Mouse (Mus musculus) kidney, postnatal 14 days (tissue): ENCODE data around the gene Mei1.

ENCODE experiments used
- DNase-seq: peaks from one replicate; pipeline ENCODE4 v3.0.0; 2022; ENCODE audit warnings: mixed read lengths

The Mei1 gene

GRCm38 (mm10) chr15:82069898-82070297, at the start of gene Mei1:
Gene Mei1 (plus strand): TSS chr15:82069996.
- no peak for DNase-seq

GRCm38 (mm10) chr15:82022535-82023088, 47.2 kb upstream of the Mei1 start:
- DNase-seq, result peak; percentile 14

GRCm38 (mm10) chr15:82023965-82024635, 45.7 kb upstream of the Mei1 start:
- no peak for DNase-seq

- DNase-seq, result no peak
Measured at GRCm38 (mm10) chr15:82027276-82027675, 42.5 kb upstream of the Mei1 start.

- DNase-seq, result no peak
Measured at GRCm38 (mm10) chr15:82027726-82028125, 42.1 kb upstream of the Mei1 start.

- DNase-seq, result no peak
Measured at GRCm38 (mm10) chr15:82032386-82032785, 37.4 kb upstream of the Mei1 start.

- DNase-seq, result no peak
Measured at GRCm38 (mm10) chr15:82033762-82034161, 36.0 kb upstream of the Mei1 start, which contains the start of gene Desi1. Gene Desi1 (minus strand): TSS chr15:82033862.

GRCm38 (mm10) chr15:82035904-82036689, 33.7 kb upstream of the Mei1 start:
- peak; percentile 32 for DNase-seq

- peak; percentile 60 for DNase-seq
Measured at GRCm38 (mm10) chr15:82040650-82041049, 29.1 kb upstream of the Mei1 start.

GRCm38 (mm10) chr15:82044166-82044784, 25.5 kb upstream of the Mei1 start:
- peak; percentile 17 for DNase-seq

- DNase-seq, result peak; percentile 26
Measured at GRCm38 (mm10) chr15:82046246-82046891, 23.4 kb upstream of the Mei1 start.

GRCm38 (mm10) chr15:82047080-82047883, 22.5 kb upstream of the Mei1 start, which contains the start of gene Snu13:
Gene Snu13 (minus strand): TSS chr15:82047598.
- peak; percentile 94 for DNase-seq

GRCm38 (mm10) chr15:82052544-82052943, 17.3 kb upstream of the Mei1 start:
- DNase-seq, result no peak

- DNase-seq, result no peak
Measured at GRCm38 (mm10) chr15:82058719-82059201, 11.0 kb upstream of the Mei1 start, which contains the start of gene 4930407I10Rik. Gene 4930407I10Rik (plus strand): TSS chr15:82059151.

- no peak for DNase-seq
Measured at GRCm38 (mm10) chr15:82063909-82064308, 5.9 kb upstream of the Mei1 start.

GRCm38 (mm10) chr15:82065511-82065910, 4.3 kb upstream of the Mei1 start:
- DNase-seq, result peak; percentile 85

- no peak for DNase-seq
Measured at GRCm38 (mm10) chr15:82071816-82072469, 2.1 kb downstream of the Mei1 start.

- DNase-seq, result no peak
Measured at GRCm38 (mm10) chr15:82073490-82073889, 3.7 kb downstream of the Mei1 start.

- DNase-seq, result no peak
Measured at GRCm38 (mm10) chr15:82079883-82080282, 10.1 kb downstream of the Mei1 start.

GRCm38 (mm10) chr15:82081161-82081560, 11.4 kb downstream of the Mei1 start:
- DNase-seq, result peak; percentile 11

- DNase-seq, result no peak
Measured at GRCm38 (mm10) chr15:82085606-82086005, 15.8 kb downstream of the Mei1 start.
